Mouse (Mus musculus): ENCODE data around the gene Clspn. TPM values are rescaled to one million over a fixed set of nuclear protein-coding genes. Genes with fewer than 3 reads are reported as not detected.

Gene Clspn
- total RNA-seq, 2 experiments from 2014 or later, result not detected

- no peak for DNase-seq (ENCODE audit: low spot score)
Observed at GRCm38 (mm10) chr4:126636330-126636729, 79.6 kb downstream of the Clspn start.

- DNase-seq (ENCODE audit: low spot score), result no peak
Observed at GRCm38 (mm10) chr4:126637446-126637845, 80.7 kb downstream of the Clspn start.

- peak; percentile 32 for DNase-seq (ENCODE audit: low spot score)
Observed at GRCm38 (mm10) chr4:126639339-126639738, 82.6 kb downstream of the Clspn start.

- DNase-seq (ENCODE audit: low spot score), result no peak
Observed at GRCm38 (mm10) chr4:126641901-126642300, 85.2 kb downstream of the Clspn start.

Small RNA genes lying within 50 kb of the gene (microRNA-seq; reads per million reads assigned to microRNA genes)
- gene Mir7119, result not detected

Other genes starting within 250 kb of the Clspn start
- gene Adprhl2, start 235.2 kb upstream of the Clspn start, total RNA-seq (2021), result 1 to 10 TPM; 6.7 to 8.7 TPM
- under 1 TPM; 0.62 to 0.66 TPM for gene Tekt2, start 231.2 kb upstream of the Clspn start, total RNA-seq (2021)
- gene Ago3, start 127.4 kb upstream of the Clspn start, total RNA-seq (2021), result 1 to 10 TPM; 7.6 TPM
- 1 to 10 TPM; 5.8 to 6.2 TPM for gene Ago1, start 88.4 kb upstream of the Clspn start, total RNA-seq (2021)
- 1 to 10 TPM; 5.1 to 5.8 TPM for gene Ago4, start 23.5 kb upstream of the Clspn start, total RNA-seq (2021)
- 10 to 100 TPM; 21.9 to 24.5 TPM for gene 5730409E04Rik, start 52.9 kb downstream of the Clspn start, total RNA-seq (2021)
- 100 to 1,000 TPM in 1 of 2 experiments, 10 to 100 TPM in 1; 95.6 to 104 TPM for gene Psmb2, start 120.7 kb downstream of the Clspn start, total RNA-seq (2021)
- gene Tfap2e, start 179.3 kb downstream of the Clspn start, total RNA-seq (2021), result not detected
- gene Ncdn, start 196.5 kb downstream of the Clspn start, total RNA-seq (2021), result 10 to 100 TPM; 12.4 to 13.3 TPM
- 10 to 100 TPM; 23.6 to 25.5 TPM for gene AU040320, start 196.6 kb downstream of the Clspn start, total RNA-seq (2021)

Data from gastrocnemius, adult 18-20 months (tissue).